Mouse (Mus musculus): Measurements from ENCODE around the gene Grk3. TPM values are rescaled to one million over a fixed set of nuclear protein-coding genes. Genes with fewer than 3 reads are reported as not detected.

Grk3 gene
- polyA plus RNA-seq, 1 experiment from 2014 or later = 4.9 TPM

DNA sequence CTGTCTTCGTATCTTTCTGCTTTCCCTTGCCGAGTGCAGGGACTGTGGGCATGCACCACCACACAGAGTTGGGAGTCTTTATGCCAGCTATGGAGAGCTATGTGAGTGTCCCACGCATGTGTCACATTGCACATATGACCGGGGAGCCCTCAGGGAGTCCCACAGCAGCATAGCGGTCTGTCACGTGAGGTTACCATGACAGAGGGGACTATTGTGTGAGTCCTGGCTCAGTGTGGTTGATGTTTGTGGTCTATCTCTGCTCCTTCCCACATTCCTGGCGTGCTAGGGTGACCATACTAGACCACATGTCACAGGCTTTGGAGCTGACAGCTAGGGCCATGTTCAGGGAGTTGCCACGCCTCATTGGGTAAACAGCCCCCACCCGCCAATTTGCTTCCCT is 36.4 kb downstream of the Grk3 start:
- Histone ChIP-seq H3K4me1 (replicated peaks; ENCODE audit: control insufficient read depth, insufficient read depth) (no peaks in the 10 kb centered on the region), H3K4me2 (replicated peaks; ENCODE audit: low read depth) (no peak overlapping the region), H3K9me3 (ENCODE audit: control insufficient read depth, low read length) (no peaks in the 10 kb centered on the region), H3K9ac (ENCODE audit: low read length) (no peak overlapping the region), H3K27ac (replicated peaks) (no peak overlapping the region), H3K27me3 (ENCODE audit: control insufficient read depth, insufficient read depth, low read length) (no peaks in the 10 kb centered on the region), H3K36me3 (ENCODE audit: control insufficient read depth, insufficient read depth, low read length) (no peaks in the 10 kb centered on the region), H3K4me3 (ENCODE audit: low read depth, low read length) (no peak overlapping the region)
- ATAC-seq (ENCODE audit: low FRiP score, low TSS enrichment) = no peak
- 81% methylated on average over 9 of the region's 9 CpGs for WGBS
- TF ChIP-seq CTCF (IDR thresholded peaks at IDR 0.05; ENCODE audit: low read depth) = no peak
- TF ChIP-seq EP300 (optimal IDR thresholded peaks at IDR 0.05) = no peak
- DNase-seq (ENCODE audit: low spot score) = no peak

DNA sequence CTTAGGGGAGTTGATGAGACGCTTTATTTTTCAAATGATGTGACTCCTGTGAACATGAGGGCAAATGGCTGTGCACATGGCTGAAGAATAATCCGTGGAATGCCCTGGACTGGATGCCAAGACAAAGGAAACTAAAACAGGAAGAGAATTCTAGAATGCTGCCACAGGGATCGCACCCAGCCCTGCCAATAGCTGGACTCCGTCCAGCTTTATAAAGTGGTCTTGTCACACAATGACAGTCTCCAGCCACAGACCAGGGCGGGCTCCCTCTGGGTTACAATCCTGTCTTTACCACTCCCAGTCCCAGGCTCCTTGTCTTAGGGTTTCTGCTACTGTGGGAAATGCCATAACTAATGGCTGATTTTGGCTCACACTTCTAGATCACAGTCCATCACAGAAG is 38.5 kb downstream of the Grk3 start:
- no peak for ATAC-seq (ENCODE audit: low FRiP score, low TSS enrichment)
- TF ChIP-seq CTCF (IDR thresholded peaks at IDR 0.05; ENCODE audit: low read depth) (no peak), EP300 (optimal IDR thresholded peaks at IDR 0.05) (no peak)

DNA sequence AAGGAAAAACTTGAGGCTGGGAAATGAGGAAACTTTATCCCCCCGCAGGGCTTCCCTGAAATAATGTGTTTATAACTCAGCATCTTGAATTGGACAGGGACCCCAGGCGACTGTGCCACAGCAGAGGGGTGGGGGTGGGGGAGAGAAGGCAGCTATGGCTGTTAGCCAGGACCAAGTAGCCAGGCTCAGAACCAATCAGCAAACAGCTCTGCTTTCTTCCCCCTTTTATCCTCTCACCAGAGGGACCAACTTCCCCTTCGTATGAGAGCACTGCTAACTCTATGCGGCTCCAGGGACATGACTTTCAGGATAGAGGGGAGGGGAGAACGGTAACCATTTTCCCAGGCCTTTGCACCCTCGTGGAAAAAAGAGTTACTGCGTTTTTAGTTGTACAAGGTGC is 42.0 kb downstream of the Grk3 start:
- TF ChIP-seq CTCF (IDR thresholded peaks at IDR 0.05; ENCODE audit: low read depth) = no peak
- no peak for TF ChIP-seq EP300 (optimal IDR thresholded peaks at IDR 0.05)
- no peak for ATAC-seq (ENCODE audit: low FRiP score, low TSS enrichment)
- WGBS = 50% methylated on average over 7 of the region's 7 CpGs

More for the DNA sequence above, 38.5 kb downstream of the Grk3 start:
- no peak overlapping the region for H3K9ac ChIP-seq (ENCODE audit: low read length)
- no peaks in the 10 kb centered on the region for H3K4me1 ChIP-seq (replicated peaks; ENCODE audit: control insufficient read depth, insufficient read depth)
- H3K9me3 ChIP-seq (ENCODE audit: control insufficient read depth, low read length) = no peaks in the 10 kb centered on the region
- no peak overlapping the region for H3K4me2 ChIP-seq (replicated peaks; ENCODE audit: low read depth)
- no peaks in the 10 kb centered on the region for H3K27me3 ChIP-seq (ENCODE audit: control insufficient read depth, insufficient read depth, low read length)
- no peak overlapping the region for H3K4me3 ChIP-seq (ENCODE audit: low read depth, low read length)
- H3K27ac ChIP-seq (replicated peaks) = no peak overlapping the region
- DNase-seq (ENCODE audit: low spot score) = no peak
- 69% methylated on average over 5 of the region's 5 CpGs for WGBS
- H3K36me3 ChIP-seq (ENCODE audit: control insufficient read depth, insufficient read depth, low read length) = no peaks in the 10 kb centered on the region

DNA sequence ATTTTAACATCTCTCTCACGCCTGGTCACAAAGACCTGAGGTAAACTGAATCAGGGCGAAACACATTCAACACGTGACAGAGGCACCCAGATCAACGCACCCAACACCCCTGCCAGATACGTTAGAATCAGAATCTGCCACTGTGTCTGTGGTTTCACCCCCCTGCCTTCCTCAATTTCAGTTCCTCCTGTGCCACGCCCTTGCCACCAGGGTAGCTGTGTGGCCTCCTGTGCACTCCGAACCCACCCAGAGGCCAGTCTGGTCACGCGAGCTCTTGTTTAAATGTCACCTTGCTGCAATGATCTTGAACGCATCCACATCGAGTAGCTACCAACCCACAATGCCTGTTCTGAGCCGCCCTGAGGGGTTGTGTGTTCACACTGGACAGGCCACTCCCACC is 43.3 kb downstream of the Grk3 start:
- Histone ChIP-seq H3K36me3 (ENCODE audit: control insufficient read depth, insufficient read depth, low read length) (no peaks in the 10 kb centered on the region), H3K9me3 (ENCODE audit: control insufficient read depth, low read length) (no peaks in the 10 kb centered on the region), H3K4me1 (replicated peaks; ENCODE audit: control insufficient read depth, insufficient read depth) (no peaks in the 10 kb centered on the region), H3K4me2 (replicated peaks; ENCODE audit: low read depth) (no peak overlapping the region), H3K4me3 (ENCODE audit: low read depth, low read length) (no peak overlapping the region), H3K27ac (replicated peaks) (no peak overlapping the region), H3K9ac (ENCODE audit: low read length) (no peak overlapping the region), H3K27me3 (ENCODE audit: control insufficient read depth, insufficient read depth, low read length) (no peaks in the 10 kb centered on the region)
- no peak for DNase-seq (ENCODE audit: low spot score)
- no peak for ATAC-seq (ENCODE audit: low FRiP score, low TSS enrichment)
- TF ChIP-seq CTCF (IDR thresholded peaks at IDR 0.05; ENCODE audit: low read depth) = no peak
- no peak for TF ChIP-seq EP300 (optimal IDR thresholded peaks at IDR 0.05)
- WGBS = 69% methylated on average over 12 of the region's 12 CpGs

More for the DNA sequence above, 42.0 kb downstream of the Grk3 start:
- Histone ChIP-seq H3K4me1 (replicated peaks; ENCODE audit: control insufficient read depth, insufficient read depth) (no peaks in the 10 kb centered on the region), H3K27me3 (ENCODE audit: control insufficient read depth, insufficient read depth, low read length) (no peaks in the 10 kb centered on the region), H3K36me3 (ENCODE audit: control insufficient read depth, insufficient read depth, low read length) (no peaks in the 10 kb centered on the region), H3K9me3 (ENCODE audit: control insufficient read depth, low read length) (no peaks in the 10 kb centered on the region), H3K27ac (replicated peaks) (no peak overlapping the region), H3K4me2 (replicated peaks; ENCODE audit: low read depth) (no peak overlapping the region), H3K4me3 (ENCODE audit: low read depth, low read length) (no peak overlapping the region), H3K9ac (ENCODE audit: low read length) (no peak overlapping the region)
- no peak for DNase-seq (ENCODE audit: low spot score)

DNA sequence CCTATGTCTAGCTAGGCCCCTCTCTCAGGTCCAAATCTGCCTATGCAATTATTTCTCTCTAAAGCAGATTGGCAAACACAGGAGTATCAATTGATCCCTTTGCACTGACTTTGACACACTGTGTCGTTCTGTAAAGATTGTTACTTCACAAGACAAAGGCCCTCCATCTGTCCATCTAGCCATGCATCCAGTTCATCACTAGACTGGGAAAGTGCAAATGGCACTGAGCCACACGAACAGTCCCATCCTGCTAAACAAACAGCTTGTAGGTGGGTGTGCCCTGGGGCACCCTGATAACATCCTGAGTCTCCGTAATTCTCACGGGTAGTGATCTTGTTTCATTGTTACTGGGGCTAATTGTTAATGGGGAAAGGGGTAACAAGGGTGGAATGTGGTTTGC is 52.1 kb downstream of the Grk3 start:
- no peak overlapping the region for H3K9ac ChIP-seq (ENCODE audit: low read length)
- H3K36me3 ChIP-seq (ENCODE audit: control insufficient read depth, insufficient read depth, low read length) = peaks cover 2% of the 10 kb centered on the region; the same call in 1 of the 2 replicates
- DNase-seq (ENCODE audit: low spot score) (no peak), ATAC-seq (ENCODE audit: low FRiP score, low TSS enrichment) (no peak)
- H3K4me1 ChIP-seq (replicated peaks; ENCODE audit: control insufficient read depth, insufficient read depth) = no peaks in the 10 kb centered on the region
- 47% methylated on average over 4 of the region's 4 CpGs for WGBS
- no peak overlapping the region for H3K4me3 ChIP-seq (ENCODE audit: low read depth, low read length)
- TF ChIP-seq CTCF (IDR thresholded peaks at IDR 0.05; ENCODE audit: low read depth) = no peak
- TF ChIP-seq EP300 (optimal IDR thresholded peaks at IDR 0.05) = no peak
- H3K27me3 ChIP-seq (ENCODE audit: control insufficient read depth, insufficient read depth, low read length) = no peaks in the 10 kb centered on the region
- no peak overlapping the region for H3K27ac ChIP-seq (replicated peaks)
- H3K9me3 ChIP-seq (ENCODE audit: control insufficient read depth, low read length) = no peaks in the 10 kb centered on the region
- no peak overlapping the region for H3K4me2 ChIP-seq (replicated peaks; ENCODE audit: low read depth)

DNA sequence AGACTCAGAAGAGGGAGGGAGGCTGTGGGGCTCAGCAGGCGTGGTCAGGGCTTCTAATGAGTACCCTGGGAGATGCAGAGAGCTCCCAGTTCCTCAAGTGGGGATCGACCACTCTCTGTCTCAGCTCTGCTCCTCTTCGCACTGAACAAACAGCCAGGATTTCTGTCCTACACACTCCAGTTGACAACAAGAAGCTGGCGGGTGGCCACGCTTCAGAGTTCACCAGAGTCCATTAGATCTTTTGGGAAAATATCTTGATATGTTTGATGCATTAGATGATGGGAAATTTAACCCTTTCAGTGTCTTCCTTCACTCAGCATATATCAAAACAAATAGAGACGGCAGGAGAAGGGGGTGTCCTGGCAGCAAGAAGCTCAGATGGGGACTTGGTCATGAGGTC is 53.4 kb downstream of the Grk3 start:
- Histone ChIP-seq H3K9me3 (ENCODE audit: control insufficient read depth, low read length) (no peaks in the 10 kb centered on the region), H3K36me3 (ENCODE audit: control insufficient read depth, insufficient read depth, low read length) (peaks cover 2% of the 10 kb centered on the region; the same call in 1 of the 2 replicates), H3K4me2 (replicated peaks; ENCODE audit: low read depth) (no peak overlapping the region), H3K27me3 (ENCODE audit: control insufficient read depth, insufficient read depth, low read length) (no peaks in the 10 kb centered on the region), H3K4me1 (replicated peaks; ENCODE audit: control insufficient read depth, insufficient read depth) (no peaks in the 10 kb centered on the region), H3K9ac (ENCODE audit: low read length) (no peak overlapping the region), H3K4me3 (ENCODE audit: low read depth, low read length) (no peak overlapping the region), H3K27ac (replicated peaks) (no peak overlapping the region)
- ATAC-seq (ENCODE audit: low FRiP score, low TSS enrichment) (no peak), DNase-seq (ENCODE audit: low spot score) (no peak)
- WGBS = 73% methylated on average over 6 of the region's 6 CpGs
- TF ChIP-seq CTCF (IDR thresholded peaks at IDR 0.05; ENCODE audit: low read depth) (no peak), EP300 (optimal IDR thresholded peaks at IDR 0.05) (no peak)
